Mouse (Mus musculus) c-Kit-negative CD71-positive TER-119-positive erythroid progenitor cells, embryonic 14.5 days (primary cell): ENCODE results near the gene Cks1b.
"Not testable (repeated sequence)": the region's sequence is repeated elsewhere in the genome, so short reads cannot be mapped to it uniquely, and the experiment has no call there.

Experiments
- DNase-seq: peaks from one replicate; pipeline ENCODE4 v3.0.0-alpha.2; 2013; ENCODE audit warnings: low read depth, low spot score

Cks1b gene

GRCm38 (mm10) chr3:89418170-89418860 lies at the start of gene Cks1b, which contains the start of gene Shc1:
Gene Cks1b, minus strand, starts transcription at chr3:89418383.
Gene Shc1, plus strand, starts transcription at chr3:89418443.
- DNase-seq: peak; percentile 94

- DNase-seq: peak; percentile 92
Observed at GRCm38 (mm10) chr3:89458965-89459807, 41.0 kb upstream of the Cks1b start.

- DNase-seq: peak; percentile 15
Observed at GRCm38 (mm10) chr3:89458372-89458964, 40.3 kb upstream of the Cks1b start.

- peak; percentile 62 for DNase-seq
Observed at GRCm38 (mm10) chr3:89456726-89457665, 38.8 kb upstream of the Cks1b start.

- DNase-seq: no peak
Observed at GRCm38 (mm10) chr3:89455786-89456285, 37.7 kb upstream of the Cks1b start.

- no peak for DNase-seq
Observed at GRCm38 (mm10) chr3:89454401-89455177, 36.4 kb upstream of the Cks1b start, which contains the start of gene Pmvk. Gene Pmvk, plus strand, starts transcription at chr3:89454541.

GRCm38 (mm10) chr3:89451916-89452315 lies 33.7 kb upstream of the Cks1b start:
- DNase-seq: no peak

GRCm38 (mm10) chr3:89449541-89449940 lies 31.4 kb upstream of the Cks1b start:
- peak; percentile 57 for DNase-seq

- no peak for DNase-seq
Observed at GRCm38 (mm10) chr3:89448720-89449537, 30.7 kb upstream of the Cks1b start.

- DNase-seq: no peak
Observed at GRCm38 (mm10) chr3:89440691-89441090, 22.5 kb upstream of the Cks1b start.

GRCm38 (mm10) chr3:89437269-89437668 lies 19.1 kb upstream of the Cks1b start:
- DNase-seq: no peak

- DNase-seq: peak; percentile 26
Observed at GRCm38 (mm10) chr3:89436176-89437113, 18.3 kb upstream of the Cks1b start, which contains the start of gene Pbxip1. Gene Pbxip1, plus strand, starts transcription at chr3:89436706.

GRCm38 (mm10) chr3:89435041-89435440 lies 16.9 kb upstream of the Cks1b start:
- no peak for DNase-seq

- DNase-seq: no peak
Observed at GRCm38 (mm10) chr3:89434532-89434931, 16.3 kb upstream of the Cks1b start.

GRCm38 (mm10) chr3:89432606-89433005 lies 14.4 kb upstream of the Cks1b start:
- DNase-seq: no peak

- DNase-seq: peak; percentile 74
Observed at GRCm38 (mm10) chr3:89430171-89431159, 12.3 kb upstream of the Cks1b start, which contains the start of gene Pygo2. Gene Pygo2, plus strand, starts transcription at chr3:89430214.

- DNase-seq: not testable (repeated sequence)
Observed at GRCm38 (mm10) chr3:89429021-89429420, 10.8 kb upstream of the Cks1b start.
